Mouse (Mus musculus): ENCODE data around the gene Tceal5. TPM values are rescaled to one million over a fixed set of nuclear protein-coding genes. Genes with fewer than 3 reads are reported as not detected.

Gene Tceal5
- polyA plus RNA-seq, 1 experiment from 2014 or later: 3.9 TPM

Small RNA genes within 50 kb of the gene (microRNA-seq; reads per million reads assigned to microRNA genes)
- not detected for gene Mir6383

Other genes with a start within 250 kb of the Tceal5 start
- gene Arxes2, start 210.1 kb downstream of the Tceal5 start, polyA plus RNA-seq (2016; fragmentation: Nextera tagmentation; extraction: Ambion mirVana): 99.3 and 104 TPM in 2 replicates
- gene Arxes1, start 170.5 kb downstream of the Tceal5 start, polyA plus RNA-seq (2016; fragmentation: Nextera tagmentation; extraction: Ambion mirVana): 41.1 and 43.5 TPM in 2 replicates
- gene Bex2, start 135.6 kb downstream of the Tceal5 start, polyA plus RNA-seq (2016; fragmentation: Nextera tagmentation; extraction: Ambion mirVana): 288 and 293 TPM in 2 replicates
- not detected in 2 replicates for gene Nxf3, start 118.6 kb downstream of the Tceal5 start, polyA plus RNA-seq (2016; fragmentation: Nextera tagmentation; extraction: Ambion mirVana)
- gene Bex4, start 64.9 kb downstream of the Tceal5 start, polyA plus RNA-seq (2016; fragmentation: Nextera tagmentation; extraction: Ambion mirVana): 125 and 128 TPM in 2 replicates
- gene Tceal8, start 31.5 kb downstream of the Tceal5 start, polyA plus RNA-seq (2016; fragmentation: Nextera tagmentation; extraction: Ambion mirVana): 166 and 173 TPM in 2 replicates
- 0.59 and 1.1 TPM in 2 replicates for gene Tceal7, start 10.9 kb upstream of the Tceal5 start, polyA plus RNA-seq (2016; fragmentation: Nextera tagmentation; extraction: Ambion mirVana)
- 186 and 192 TPM in 2 replicates for gene Bex1, start 11.6 kb upstream of the Tceal5 start, polyA plus RNA-seq (2016; fragmentation: Nextera tagmentation; extraction: Ambion mirVana)
- 360 and 363 TPM in 2 replicates for gene Tceal9, start 41.2 kb upstream of the Tceal5 start, polyA plus RNA-seq (2016; fragmentation: Nextera tagmentation; extraction: Ambion mirVana)
- 666 and 672 TPM in 2 replicates for gene Bex3, start 66.4 kb upstream of the Tceal5 start, polyA plus RNA-seq (2016; fragmentation: Nextera tagmentation; extraction: Ambion mirVana)